Mouse (Mus musculus): ENCODE data around the gene Uqcr10. TPM values are rescaled to one million over a fixed set of nuclear protein-coding genes. Genes with fewer than 3 reads are reported as not detected.

The Uqcr10 gene
- polyA plus RNA-seq, 1 experiment from 2014 or later = 1,482 TPM

GRCm38 (mm10) chr11:4688632-4689380 is 15.3 kb downstream of the Uqcr10 start:
- WGBS (ENCODE audit: insufficient replicate concordance) = 60% methylated on average over 11 of the region's 11 CpGs
- H3K27ac ChIP-seq (ENCODE audit: low read depth, low read length) = no peak overlapping the region
- no peak overlapping the region for H3K9ac ChIP-seq (ENCODE audit: low read depth, low read length)
- H3K36me3 ChIP-seq (ENCODE audit: control insufficient read depth, insufficient read depth, low read length) = no peaks in the 10 kb centered on the region
- no peak for ATAC-seq (replicated peaks; ENCODE audit: insufficient number of reproducible peaks, low FRiP score, low TSS enrichment)
- H3K27me3 ChIP-seq (ENCODE audit: control insufficient read depth, insufficient read depth, low read length) = no peaks in the 10 kb centered on the region
- H3K4me3 ChIP-seq (ENCODE audit: low read depth, low read length) = no peak overlapping the region
- 0 out of 2 replicates have a peak, but pooled peaks cover 2% of the 10 kb centered on the region for H3K4me1 ChIP-seq (ENCODE audit: control insufficient read depth, insufficient read depth, low read length)
- no peak overlapping the region for H3K4me2 ChIP-seq
- H3K9me3 ChIP-seq (replicated peaks; ENCODE audit: control insufficient read depth, low read length) = no peaks in the 10 kb centered on the region

- Histone ChIP-seq H3K4me3 (ENCODE audit: low read depth, low read length) (no peak overlapping the region), H3K9ac (ENCODE audit: low read depth, low read length) (no peak overlapping the region), H3K27me3 (ENCODE audit: control insufficient read depth, insufficient read depth, low read length) (no peaks in the 10 kb centered on the region), H3K36me3 (ENCODE audit: control insufficient read depth, insufficient read depth, low read length) (peaks cover 7% of the 10 kb centered on the region), H3K4me2 (no peak overlapping the region), H3K27ac (ENCODE audit: low read depth, low read length) (no peak overlapping the region), H3K4me1 (ENCODE audit: control insufficient read depth, insufficient read depth, low read length) (0 out of 2 replicates have a peak, but pooled peaks cover 2% of the 10 kb centered on the region), H3K9me3 (replicated peaks; ENCODE audit: control insufficient read depth, low read length) (no peaks in the 10 kb centered on the region)
- no peak for ATAC-seq (replicated peaks; ENCODE audit: insufficient number of reproducible peaks, low FRiP score, low TSS enrichment)
- 52% methylated on average over 3 of the region's 3 CpGs for WGBS (ENCODE audit: insufficient replicate concordance)
Measured at GRCm38 (mm10) chr11:4687874-4688273, 16.3 kb downstream of the Uqcr10 start.

DNA sequence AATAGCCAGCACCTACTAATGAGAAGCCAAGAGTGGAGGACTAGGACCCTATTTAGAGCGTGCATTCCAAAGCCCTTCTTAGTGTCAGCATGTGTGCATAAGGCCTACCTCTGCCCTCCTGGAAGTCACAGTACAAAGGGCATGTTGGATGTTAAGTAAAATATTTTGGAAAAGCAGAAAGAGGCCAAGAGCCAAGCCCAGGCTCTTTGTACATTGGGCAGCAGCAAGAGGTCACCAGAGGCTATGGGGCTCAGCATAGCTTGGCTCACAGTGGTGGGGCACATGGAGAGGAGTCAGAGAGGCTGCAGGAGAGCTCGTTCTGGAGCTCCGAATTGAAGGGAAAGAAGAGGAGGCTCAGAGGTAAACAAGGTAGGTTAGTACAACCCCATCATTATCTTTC is 17.1 kb downstream of the Uqcr10 start:
- H3K27ac ChIP-seq (ENCODE audit: low read depth, low read length) = no peak overlapping the region
- no peak overlapping the region for H3K4me3 ChIP-seq (ENCODE audit: low read depth, low read length)
- H3K36me3 ChIP-seq (ENCODE audit: control insufficient read depth, insufficient read depth, low read length) = peaks cover 7% of the 10 kb centered on the region
- H3K9ac ChIP-seq (ENCODE audit: low read depth, low read length) = no peak overlapping the region
- WGBS (ENCODE audit: insufficient replicate concordance) = 76% methylated on average over 3 of the region's 3 CpGs
- H3K4me2 ChIP-seq = no peak overlapping the region
- no peaks in the 10 kb centered on the region for H3K9me3 ChIP-seq (replicated peaks; ENCODE audit: control insufficient read depth, low read length)
- 0 out of 2 replicates have a peak, but pooled peaks cover 2% of the 10 kb centered on the region for H3K4me1 ChIP-seq (ENCODE audit: control insufficient read depth, insufficient read depth, low read length)
- no peak for ATAC-seq (replicated peaks; ENCODE audit: insufficient number of reproducible peaks, low FRiP score, low TSS enrichment)
- no peaks in the 10 kb centered on the region for H3K27me3 ChIP-seq (ENCODE audit: control insufficient read depth, insufficient read depth, low read length)

DNA sequence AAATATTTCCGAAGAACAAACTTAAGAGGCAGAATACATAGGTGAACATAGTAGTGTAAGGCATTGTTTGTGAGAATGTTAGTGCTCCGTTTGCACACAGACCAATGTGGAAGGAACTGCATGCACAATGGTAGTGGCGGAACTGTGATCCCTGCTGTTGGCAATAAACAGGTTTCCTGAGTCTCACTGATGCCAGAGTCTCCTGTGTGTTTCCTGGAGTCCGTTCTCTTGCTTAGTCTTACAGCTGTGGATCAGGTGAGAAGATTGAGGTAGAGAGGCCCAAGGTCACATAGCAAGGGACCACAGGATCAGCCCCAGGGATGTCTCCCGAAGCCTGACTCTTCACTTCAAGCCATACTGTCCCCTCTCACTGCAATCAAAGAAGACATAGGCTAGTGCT is 18.6 kb downstream of the Uqcr10 start:
- Histone ChIP-seq H3K9ac (ENCODE audit: low read depth, low read length) (no peak overlapping the region), H3K27me3 (ENCODE audit: control insufficient read depth, insufficient read depth, low read length) (no peaks in the 10 kb centered on the region), H3K36me3 (ENCODE audit: control insufficient read depth, insufficient read depth, low read length) (peaks cover 13% of the 10 kb centered on the region), H3K9me3 (replicated peaks; ENCODE audit: control insufficient read depth, low read length) (no peaks in the 10 kb centered on the region), H3K27ac (ENCODE audit: low read depth, low read length) (no peak overlapping the region), H3K4me1 (ENCODE audit: control insufficient read depth, insufficient read depth, low read length) (no peaks in the 10 kb centered on the region), H3K4me3 (ENCODE audit: low read depth, low read length) (no peak overlapping the region), H3K4me2 (no peak overlapping the region)
- WGBS (ENCODE audit: insufficient replicate concordance) = 77% methylated on average over 5 of the region's 5 CpGs
- ATAC-seq (replicated peaks; ENCODE audit: insufficient number of reproducible peaks, low FRiP score, low TSS enrichment) = no peak

DNA sequence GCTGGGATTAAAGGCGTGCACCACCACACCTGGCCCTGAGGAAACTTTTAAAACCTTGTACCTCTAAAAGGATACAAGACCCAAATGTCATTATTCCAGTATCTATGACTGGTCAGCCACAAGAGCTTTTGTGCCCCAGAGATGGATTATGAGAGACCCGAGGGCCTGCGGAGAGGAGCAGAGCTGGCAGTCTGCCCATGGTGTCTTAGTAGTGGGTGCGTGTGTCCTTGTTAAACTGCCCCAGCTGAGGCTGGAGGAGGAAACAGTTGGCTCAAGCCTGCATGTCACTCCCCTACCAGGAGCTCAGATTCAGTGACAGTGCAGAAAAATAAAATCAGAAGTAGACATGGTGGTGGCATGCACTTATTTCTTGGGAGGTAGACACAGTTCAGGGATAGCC is 19.1 kb downstream of the Uqcr10 start:
- Histone ChIP-seq H3K4me2 (no peak overlapping the region), H3K9ac (ENCODE audit: low read depth, low read length) (no peak overlapping the region), H3K36me3 (ENCODE audit: control insufficient read depth, insufficient read depth, low read length) (peaks cover 13% of the 10 kb centered on the region), H3K4me3 (ENCODE audit: low read depth, low read length) (no peak overlapping the region), H3K27me3 (ENCODE audit: control insufficient read depth, insufficient read depth, low read length) (no peaks in the 10 kb centered on the region), H3K9me3 (replicated peaks; ENCODE audit: control insufficient read depth, low read length) (no peaks in the 10 kb centered on the region), H3K27ac (ENCODE audit: low read depth, low read length) (no peak overlapping the region), H3K4me1 (ENCODE audit: control insufficient read depth, insufficient read depth, low read length) (peaks cover 1% of the 10 kb centered on the region; the same call in 1 of the 2 replicates)
- ATAC-seq (replicated peaks; ENCODE audit: insufficient number of reproducible peaks, low FRiP score, low TSS enrichment) = no peak
- 79% methylated on average over 4 of the region's 4 CpGs for WGBS (ENCODE audit: insufficient replicate concordance)

DNA sequence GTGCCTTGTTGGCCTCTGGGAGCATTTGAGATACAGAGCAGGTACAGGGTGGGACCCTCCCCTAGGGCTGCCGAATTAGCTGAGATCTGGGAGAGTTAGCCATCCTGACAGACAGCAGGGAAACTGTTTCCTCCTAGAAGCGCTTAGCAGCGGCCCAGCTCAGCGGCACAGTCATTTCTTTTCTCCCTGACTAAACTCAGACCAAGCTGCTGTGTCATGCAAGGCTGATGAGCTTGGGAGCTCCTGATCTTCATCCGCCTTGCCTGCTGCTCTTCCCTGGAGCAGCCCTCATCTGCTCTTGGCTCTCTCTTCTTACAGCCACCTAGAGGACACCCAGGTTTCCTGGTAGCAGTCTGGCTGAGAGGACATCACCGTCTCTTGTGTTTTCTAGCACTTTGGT is 20.0 kb downstream of the Uqcr10 start:
- Histone ChIP-seq H3K4me2 (no peak overlapping the region), H3K27ac (ENCODE audit: low read depth, low read length) (no peak overlapping the region), H3K4me3 (ENCODE audit: low read depth, low read length) (no peak overlapping the region), H3K9ac (ENCODE audit: low read depth, low read length) (no peak overlapping the region), H3K9me3 (replicated peaks; ENCODE audit: control insufficient read depth, low read length) (no peaks in the 10 kb centered on the region), H3K27me3 (ENCODE audit: control insufficient read depth, insufficient read depth, low read length) (no peaks in the 10 kb centered on the region), H3K36me3 (ENCODE audit: control insufficient read depth, insufficient read depth, low read length) (peaks cover 17% of the 10 kb centered on the region), H3K4me1 (ENCODE audit: control insufficient read depth, insufficient read depth, low read length) (peaks cover 4% of the 10 kb centered on the region; the same call in 1 of the 2 replicates)
- ATAC-seq (replicated peaks; ENCODE audit: insufficient number of reproducible peaks, low FRiP score, low TSS enrichment) = no peak
- WGBS (ENCODE audit: insufficient replicate concordance) = 56% methylated on average over 6 of the region's 6 CpGs

- ATAC-seq (replicated peaks; ENCODE audit: insufficient number of reproducible peaks, low FRiP score, low TSS enrichment) = no peak
- H3K4me2 ChIP-seq = no peak overlapping the region
- H3K27ac ChIP-seq (ENCODE audit: low read depth, low read length) = no peak overlapping the region
- peaks cover 17% of the 10 kb centered on the region for H3K36me3 ChIP-seq (ENCODE audit: control insufficient read depth, insufficient read depth, low read length)
- H3K4me1 ChIP-seq (ENCODE audit: control insufficient read depth, insufficient read depth, low read length) = peaks cover 7% of the 10 kb centered on the region; the same call in 1 of the 2 replicates
- no peaks in the 10 kb centered on the region for H3K27me3 ChIP-seq (ENCODE audit: control insufficient read depth, insufficient read depth, low read length)
- no peak overlapping the region for H3K4me3 ChIP-seq (ENCODE audit: low read depth, low read length)
- 90% methylated on average over 6 of the region's 6 CpGs for WGBS (ENCODE audit: insufficient replicate concordance)
- H3K9me3 ChIP-seq (replicated peaks; ENCODE audit: control insufficient read depth, low read length) = no peaks in the 10 kb centered on the region
- H3K9ac ChIP-seq (ENCODE audit: low read depth, low read length) = no peak overlapping the region
Measured at GRCm38 (mm10) chr11:4683516-4683915, 20.6 kb downstream of the Uqcr10 start.

DNA sequence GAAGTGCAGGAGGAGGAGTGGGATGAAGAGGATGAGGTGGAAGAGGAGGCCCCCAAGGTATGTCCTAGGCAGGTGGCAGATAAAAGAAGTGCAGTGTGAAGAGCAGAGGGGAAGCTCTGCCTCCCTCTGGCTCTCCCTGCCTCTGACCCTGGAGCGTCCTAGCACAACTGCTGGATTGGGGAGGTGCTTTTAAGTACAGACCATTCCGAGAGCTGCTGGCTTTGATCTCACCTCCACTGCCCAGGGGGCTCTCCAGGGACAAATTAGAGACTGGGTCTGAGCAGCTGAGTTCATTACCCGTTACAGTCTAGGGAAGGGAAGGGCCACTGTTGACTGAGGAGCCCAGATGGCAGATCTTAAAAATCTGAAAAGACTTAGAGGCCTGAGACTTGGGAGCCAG is 24.0 kb downstream of the Uqcr10 start:
- Histone ChIP-seq H3K9ac (ENCODE audit: low read depth, low read length) (no peak overlapping the region), H3K27ac (ENCODE audit: low read depth, low read length) (no peak overlapping the region), H3K4me1 (ENCODE audit: control insufficient read depth, insufficient read depth, low read length) (peaks cover 7% of the 10 kb centered on the region; the same call in 1 of the 2 replicates), H3K27me3 (ENCODE audit: control insufficient read depth, insufficient read depth, low read length) (no peaks in the 10 kb centered on the region), H3K9me3 (replicated peaks; ENCODE audit: control insufficient read depth, low read length) (no peaks in the 10 kb centered on the region), H3K4me2 (no peak overlapping the region), H3K36me3 (ENCODE audit: control insufficient read depth, insufficient read depth, low read length) (peaks cover 26% of the 10 kb centered on the region), H3K4me3 (ENCODE audit: low read depth, low read length) (no peak overlapping the region)
- ATAC-seq (replicated peaks; ENCODE audit: insufficient number of reproducible peaks, low FRiP score, low TSS enrichment) = no peak
- WGBS (ENCODE audit: insufficient replicate concordance) = 45% methylated on average over 3 of the region's 3 CpGs

DNA sequence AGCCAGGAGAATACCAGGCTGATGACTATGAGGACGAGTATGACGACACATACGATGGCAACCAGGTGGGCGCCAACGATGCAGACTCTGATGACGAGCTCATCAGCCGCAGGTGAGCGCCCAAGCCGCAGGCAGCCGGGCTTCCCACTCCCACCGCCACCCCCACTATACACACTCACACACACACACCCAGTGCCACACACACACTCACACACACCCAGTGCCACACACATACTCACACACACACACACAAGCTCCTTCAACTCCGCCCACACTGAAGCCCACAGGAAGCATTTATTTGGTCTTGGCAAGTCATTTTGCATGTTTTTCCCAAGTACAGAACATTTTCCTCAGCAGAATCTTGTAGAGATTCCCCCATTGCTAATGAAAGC is 24.7 kb downstream of the Uqcr10 start:
- H3K9me3 ChIP-seq (replicated peaks; ENCODE audit: control insufficient read depth, low read length) = no peaks in the 10 kb centered on the region
- 90% methylated on average over 12 of the region's 12 CpGs for WGBS (ENCODE audit: insufficient replicate concordance)
- H3K4me1 ChIP-seq (ENCODE audit: control insufficient read depth, insufficient read depth, low read length) = peaks cover 7% of the 10 kb centered on the region; the same call in 1 of the 2 replicates
- H3K4me3 ChIP-seq (ENCODE audit: low read depth, low read length) = no peak overlapping the region
- no peak for ATAC-seq (replicated peaks; ENCODE audit: insufficient number of reproducible peaks, low FRiP score, low TSS enrichment)
- no peak overlapping the region for H3K4me2 ChIP-seq
- no peaks in the 10 kb centered on the region for H3K27me3 ChIP-seq (ENCODE audit: control insufficient read depth, insufficient read depth, low read length)
- no peak overlapping the region for H3K27ac ChIP-seq (ENCODE audit: low read depth, low read length)
- peaks cover 26% of the 10 kb centered on the region for H3K36me3 ChIP-seq (ENCODE audit: control insufficient read depth, insufficient read depth, low read length)
- no peak overlapping the region for H3K9ac ChIP-seq (ENCODE audit: low read depth, low read length)

Data from heart, embryonic 11.5 days (tissue).